Mouse (Mus musculus): ENCODE data around the gene Ctnnb1. TPM values are rescaled to one million over a fixed set of nuclear protein-coding genes. Genes with fewer than 3 reads are reported as not detected.

Gene Ctnnb1
- total and polyA plus RNA-seq, 3 experiments: 197 to 383 (median 290) TPM

DNA sequence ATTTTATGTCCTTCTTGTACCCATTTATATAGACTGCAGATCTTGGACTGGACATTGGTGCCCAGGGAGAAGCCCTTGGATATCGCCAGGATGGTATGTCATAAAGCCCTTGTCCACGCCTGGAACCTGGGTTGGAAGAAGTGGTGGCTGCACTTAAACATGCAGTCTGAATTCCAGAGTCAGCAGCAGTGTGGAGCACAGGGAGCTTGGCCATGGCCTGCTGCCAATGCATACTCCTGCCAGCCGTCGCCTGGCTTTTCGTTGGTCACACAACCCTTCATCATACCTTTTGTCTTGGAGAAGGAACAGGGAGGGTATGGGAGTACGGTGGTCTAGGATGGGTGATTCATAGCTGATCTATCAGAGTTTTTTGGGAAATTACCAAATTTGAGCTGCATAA is 29.5 kb downstream of the Ctnnb1 start:
- in situ Hi-C loops (cut with MboI; ENCODE audit: low pct_ligation_motif_present, low pct_unique_long_range_greater_than_20kb, low sequenced_read_pairs) (no loop called here), dilution Hi-C loops (cut with MboI; ENCODE audit: extremely low pct_ligation_motif_present, extremely low pct_unique_long_range_greater_than_20kb, low sequenced_read_pairs) (no loop called here)
- peaks cover 89 to 100% of the 10 kb centered on the region in 2 experiments for H3K36me3 ChIP-seq (replicated peaks in 1 of 2; ENCODE audit: control insufficient read depth in 1 of 2, insufficient read depth in 1 of 2, low read length in 1 of 2)
- H3K27ac ChIP-seq (ENCODE audit: insufficient read depth, low read depth): no peak overlapping the region
- no peak overlapping the region for H3K4me3 ChIP-seq (replicated peaks in 1 of 3; ENCODE audit: low read depth in 2 of 3, low read length in 2 of 3, poor library complexity in 1 of 3)
- no peak overlapping the region for H3K4me2 ChIP-seq (ENCODE audit: insufficient read depth, low read depth, poor library complexity, severe bottlenecking)
- H3K79me2 ChIP-seq (replicated peaks; ENCODE audit: control insufficient read depth, extremely low read depth, insufficient read depth, poor library complexity, severe bottlenecking): no peaks in the 10 kb centered on the region
- peaks cover 11 to 31% of the 10 kb centered on the region in 2 experiments for H3K4me1 ChIP-seq (ENCODE audit: control insufficient read depth in 1 of 2, insufficient read depth in 2 of 2)
- TF ChIP-seq ELF1 (IDR thresholded peaks at IDR 0.05; ENCODE audit: low read depth, low read length): no peak
- TF ChIP-seq SIN3A (IDR thresholded peaks at IDR 0.05; ENCODE audit: low read length): no peak
- no peak for TF ChIP-seq CHD1 (IDR thresholded peaks at IDR 0.05; ENCODE audit: low read depth, low read length)
- TF ChIP-seq MAX (IDR thresholded peaks at IDR 0.05; ENCODE audit: low read length): no peak
- TF ChIP-seq HCFC1 (IDR thresholded peaks at IDR 0.05; ENCODE audit: low read depth, low read length): no peak
- no peak for TF ChIP-seq IRF4 (IDR thresholded peaks at IDR 0.05; ENCODE audit: low read depth, low read length)
- no peak for TF ChIP-seq GABPA (IDR thresholded peaks at IDR 0.05; ENCODE audit: insufficient replicate concordance, low read depth, low read length)
- TF ChIP-seq SMC3 (IDR thresholded peaks at IDR 0.05; ENCODE audit: low read depth, low read length): no peak
- no peak for TF ChIP-seq RCOR1 (conservative IDR thresholded peaks at IDR 0.05; ENCODE audit: low read depth, low read length)
- no peak for TF ChIP-seq TBP (conservative IDR thresholded peaks at IDR 0.05; ENCODE audit: low read depth, low read length)
- no peak for TF ChIP-seq MEF2A (IDR thresholded peaks at IDR 0.05; ENCODE audit: borderline replicate concordance, low read depth, low read length)
- no peak for TF ChIP-seq NELFE (IDR thresholded peaks at IDR 0.05; ENCODE audit: low read depth, low read length)
- no peak for TF ChIP-seq NRF1 (IDR thresholded peaks at IDR 0.05; ENCODE audit: low read depth, low read length)
- no peak for TF ChIP-seq JUN (IDR thresholded peaks at IDR 0.05; ENCODE audit: insufficient read depth, low read depth, low read length)
- TF ChIP-seq BHLHE40 (IDR thresholded peaks at IDR 0.05; ENCODE audit: low read depth, low read length): no peak
- no peak for TF ChIP-seq ZKSCAN1 (IDR thresholded peaks at IDR 0.05; ENCODE audit: borderline replicate concordance, low read depth, low read length)
- no peak for TF ChIP-seq PAX5 (IDR thresholded peaks at IDR 0.05; ENCODE audit: low read length)
- no peak for TF ChIP-seq E2F4 (IDR thresholded peaks at IDR 0.05; ENCODE audit: insufficient replicate concordance, low read depth, low read length)
- no peaks in the 10 kb centered on the region for H3K27me3 ChIP-seq (replicated peaks)
- no peak overlapping the region for H3K9ac ChIP-seq (ENCODE audit: insufficient read depth, low read depth)
- DNase-seq (ENCODE audit: extremely low read depth): no peak
- H3K9me3 ChIP-seq (replicated peaks; ENCODE audit: low read length): no peaks in the 10 kb centered on the region

DNA sequence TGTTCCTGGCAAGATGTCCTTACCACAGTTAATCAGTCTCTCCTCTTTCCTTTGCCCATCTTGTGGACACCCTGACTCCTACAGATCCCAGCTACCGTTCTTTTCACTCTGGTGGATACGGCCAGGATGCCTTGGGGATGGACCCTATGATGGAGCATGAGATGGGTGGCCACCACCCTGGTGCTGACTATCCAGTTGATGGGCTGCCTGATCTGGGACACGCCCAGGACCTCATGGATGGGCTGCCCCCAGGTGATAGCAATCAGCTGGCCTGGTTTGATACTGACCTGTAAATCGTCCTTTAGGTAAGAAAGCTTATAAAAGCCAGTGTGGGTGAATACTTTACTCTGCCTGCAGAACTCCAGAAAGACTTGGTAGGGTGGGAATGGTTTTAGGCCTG is 30.2 kb downstream of the Ctnnb1 start:
- Histone ChIP-seq H3K27me3 (replicated peaks) (no peaks in the 10 kb centered on the region), H3K9me3 (replicated peaks; ENCODE audit: low read length) (no peaks in the 10 kb centered on the region), H3K4me1 (ENCODE audit: control insufficient read depth in 1 of 2, insufficient read depth in 2 of 2) (peaks cover 11 to 31% of the 10 kb centered on the region in 2 experiments), H3K27ac (ENCODE audit: insufficient read depth, low read depth) (no peak overlapping the region), H3K9ac (ENCODE audit: insufficient read depth, low read depth) (no peak overlapping the region), H3K79me2 (replicated peaks; ENCODE audit: control insufficient read depth, extremely low read depth, insufficient read depth, poor library complexity, severe bottlenecking) (no peaks in the 10 kb centered on the region), H3K4me2 (ENCODE audit: insufficient read depth, low read depth, poor library complexity, severe bottlenecking) (no peak overlapping the region), H3K4me3 (replicated peaks in 1 of 3; ENCODE audit: low read depth in 2 of 3, low read length in 2 of 3, poor library complexity in 1 of 3) (no peak overlapping the region), H3K36me3 (replicated peaks in 1 of 2; ENCODE audit: control insufficient read depth in 1 of 2, insufficient read depth in 1 of 2, low read length in 1 of 2) (peaks cover 89 to 100% of the 10 kb centered on the region in 2 experiments)
- DNase-seq (ENCODE audit: extremely low read depth): no peak
- in situ Hi-C loops (cut with MboI; ENCODE audit: low pct_ligation_motif_present, low pct_unique_long_range_greater_than_20kb, low sequenced_read_pairs): no loop called here
- dilution Hi-C loops (cut with MboI; ENCODE audit: extremely low pct_ligation_motif_present, extremely low pct_unique_long_range_greater_than_20kb, low sequenced_read_pairs): no loop called here
- TF ChIP-seq E2F4 (IDR thresholded peaks at IDR 0.05; ENCODE audit: insufficient replicate concordance, low read depth, low read length): no peak
- TF ChIP-seq USF2 (conservative IDR thresholded peaks at IDR 0.05; ENCODE audit: low read depth, low read length): no peak
- no peak for TF ChIP-seq MAZ (IDR thresholded peaks at IDR 0.05; ENCODE audit: low read depth, low read length)
- TF ChIP-seq MXI1 (IDR thresholded peaks at IDR 0.05; ENCODE audit: low read depth, low read length): no peak
